Mouse (Mus musculus) limb, embryonic 12.5 days (tissue): ENCODE measurements around the gene Mink1. TPM values are rescaled to one million over a fixed set of nuclear protein-coding genes. Genes with fewer than 3 reads are reported as not detected.

Experiments used
- ATAC-seq: fragments of 200-750 bp; cut with Nextera tagmentation; 2 replicates; pipeline ENCODE4 v1.8.0; 2017; ENCODE audit warnings: low read depth, moderate TSS enrichment; ENCODE audit not compliant: insufficient number of reproducible peaks, insufficient read depth, low FRiP score, low TSS enrichment
- H3K27ac ChIP-seq: fragments of 300-500 bp; sonication (generic); 2 replicates; pipeline ENCODE4 v1.5.1; 2016; ENCODE audit warnings: mild to moderate bottlenecking, moderate library complexity
- H3K27me3 ChIP-seq: fragments of 300-500 bp; sonication (generic); 2 replicates; pipeline ENCODE4 v1.6.1; 2016; ENCODE audit warnings: mild to moderate bottlenecking, moderate library complexity
- H3K36me3 ChIP-seq: fragments of 300-500 bp; sonication (generic); 2 replicates; pipeline ENCODE4 v1.6.1; 2016; ENCODE audit warnings: mild to moderate bottlenecking, moderate library complexity
- H3K4me1 ChIP-seq: fragments of 300-500 bp; sonication (generic); replicated peaks from 2 replicates; pipeline ENCODE4 v1.6.1; 2016
- H3K4me2 ChIP-seq: fragments of 300-500 bp; sonication (generic); 2 replicates; pipeline ENCODE4 v1.6.1; 2016; ENCODE audit warnings: mild to moderate bottlenecking, moderate library complexity
- H3K4me3 ChIP-seq: fragments of 300-500 bp; sonication (generic); replicated peaks from 2 replicates; pipeline ENCODE4 v1.5.1; 2016; ENCODE audit warnings: mild to moderate bottlenecking
- H3K9ac ChIP-seq: fragments of 300-500 bp; sonication (generic); replicated peaks from 2 replicates; pipeline ENCODE4 v1.6.1; 2016; ENCODE audit warnings: mild to moderate bottlenecking, moderate library complexity
- H3K9me3 ChIP-seq: fragments of 300-500 bp; sonication (generic); 2 replicates; pipeline ENCODE4 v1.6.1; 2016; ENCODE audit warnings: mild to moderate bottlenecking, moderate library complexity
- WGBS: fragments of 180-500 bp; shearing (Covaris S2); methylation state at CpG from one replicate; pipeline ENCODE4 v1.1.7; 2016; 5-methylcytosine and 5-hydroxymethylcytosine counted together
- polyA plus RNA-seq: library from polyadenylated mRNA; unstranded; fragments of >200 nt; fragmentation: Nextera tagmentation; extraction: Ambion mirVana; gene quantifications from 2 replicates; pipeline ENCODE4 v1.2.1, GENCODE M21; 2016

The Mink1 gene
- polyA plus RNA-seq, 1 experiment from 2014 or later, result 17.6 TPM

GRCm38 (mm10) chr11:70647716-70648420, 85.2 kb downstream of the Mink1 start:
- Histone ChIP-seq H3K27me3 (no peaks in the 10 kb centered on the region), H3K36me3 (peaks cover 74% of the 10 kb centered on the region), H3K9me3 (no peaks in the 10 kb centered on the region), H3K27ac (peak overlapping the region; percentile 94), H3K9ac (peak overlapping the region; percentile 59), H3K4me2 (peak overlapping the region; percentile 95), H3K4me3 (peak overlapping the region; percentile 54), H3K4me1 (peaks cover 60% of the 10 kb centered on the region)
- ATAC-seq, result no peak
- WGBS, result 2% methylated on average over 28 of the region's 28 CpGs

GRCm38 (mm10) chr11:70648512-70648911, 85.8 kb downstream of the Mink1 start:
- Histone ChIP-seq H3K9ac (0 out of 2 replicates have a peak overlapping the region, but pooled peaks have one; percentile 59), H3K27me3 (no peaks in the 10 kb centered on the region), H3K27ac (no peak overlapping the region), H3K4me1 (peaks cover 62% of the 10 kb centered on the region), H3K4me2 (peak overlapping the region; percentile 95), H3K4me3 (peak overlapping the region; percentile 54), H3K36me3 (peaks cover 71% of the 10 kb centered on the region), H3K9me3 (no peaks in the 10 kb centered on the region)
- 83% methylated on average over 4 of the region's 4 CpGs for WGBS
- no peak for ATAC-seq

- WGBS, result 74% methylated on average over 8 of the region's 8 CpGs
- 0 out of 2 replicates have a peak overlapping the region, but pooled peaks have one; percentile 18 for H3K9ac ChIP-seq
- H3K4me1 ChIP-seq, result peaks cover 62% of the 10 kb centered on the region
- H3K27me3 ChIP-seq, result no peaks in the 10 kb centered on the region
- peaks cover 64% of the 10 kb centered on the region for H3K36me3 ChIP-seq
- no peak for ATAC-seq
- peak overlapping the region; percentile 95 for H3K4me2 ChIP-seq
- no peak overlapping the region for H3K27ac ChIP-seq
- H3K4me3 ChIP-seq, result peak overlapping the region; percentile 54; the same call in 1 of the 2 replicates
- no peaks in the 10 kb centered on the region for H3K9me3 ChIP-seq
These were observed 86.6 kb downstream of the Mink1 start for GRCm38 (mm10) chr11:70649185-70649734.

- Histone ChIP-seq H3K27me3 (no peaks in the 10 kb centered on the region), H3K9ac (no peak overlapping the region), H3K27ac (peak overlapping the region; percentile 13), H3K9me3 (no peaks in the 10 kb centered on the region), H3K4me2 (0 out of 2 replicates have a peak overlapping the region, but pooled peaks have one; percentile 15), H3K36me3 (peaks cover 51% of the 10 kb centered on the region), H3K4me1 (peaks cover 58% of the 10 kb centered on the region), H3K4me3 (0 out of 2 replicates have a peak overlapping the region, but pooled peaks have one; percentile 9)
- ATAC-seq, result no peak
- 80% methylated on average over 12 of the region's 12 CpGs for WGBS
These were observed 87.9 kb downstream of the Mink1 start for GRCm38 (mm10) chr11:70650322-70651175.

GRCm38 (mm10) chr11:70651391-70651790, 88.7 kb downstream of the Mink1 start:
- WGBS, result 83% methylated on average over 2 of the region's 2 CpGs
- Histone ChIP-seq H3K9me3 (no peaks in the 10 kb centered on the region), H3K27ac (peak overlapping the region; percentile 13; the same call in 1 of the 2 replicates), H3K4me1 (peaks cover 59% of the 10 kb centered on the region), H3K36me3 (peaks cover 48% of the 10 kb centered on the region), H3K4me2 (peak overlapping the region; percentile 15; the same call in 1 of the 2 replicates), H3K4me3 (peak overlapping the region; percentile 9; the same call in 1 of the 2 replicates), H3K9ac (no peak overlapping the region), H3K27me3 (no peaks in the 10 kb centered on the region)
- no peak for ATAC-seq

- Histone ChIP-seq H3K36me3 (peaks cover 48% of the 10 kb centered on the region), H3K27ac (peak overlapping the region; percentile 98)
- ATAC-seq, result no peak
These were observed 89.6 kb downstream of the Mink1 start for GRCm38 (mm10) chr11:70652029-70652883.

GRCm38 (mm10) chr11:70652884-70653344, 90.2 kb downstream of the Mink1 start:
- peak overlapping the region; percentile 97 for H3K4me2 ChIP-seq
- H3K4me3 ChIP-seq, result peak overlapping the region; percentile 97
- H3K4me1 ChIP-seq, result peaks cover 72% of the 10 kb centered on the region
- peak overlapping the region; percentile 97 for H3K9ac ChIP-seq
- H3K27me3 ChIP-seq, result no peaks in the 10 kb centered on the region
- 45% methylated on average over 6 of the region's 6 CpGs for WGBS
- H3K36me3 ChIP-seq, result peaks cover 48% of the 10 kb centered on the region
- peak overlapping the region; percentile 98 for H3K27ac ChIP-seq
- no peaks in the 10 kb centered on the region for H3K9me3 ChIP-seq
- ATAC-seq, result no peak

More at GRCm38 (mm10) chr11:70652029-70652883, 89.6 kb downstream of the Mink1 start:
- H3K4me2 ChIP-seq, result peak overlapping the region; percentile 97
- no peaks in the 10 kb centered on the region for H3K9me3 ChIP-seq
- peak overlapping the region; percentile 97 for H3K4me3 ChIP-seq
- no peaks in the 10 kb centered on the region for H3K27me3 ChIP-seq
- peaks cover 67% of the 10 kb centered on the region for H3K4me1 ChIP-seq
- 57% methylated on average over 12 of the region's 12 CpGs for WGBS
- H3K9ac ChIP-seq, result peak overlapping the region; percentile 97

GRCm38 (mm10) chr11:70653345-70654197, 90.9 kb downstream of the Mink1 start:
- H3K4me1 ChIP-seq, result peaks cover 72% of the 10 kb centered on the region
- H3K9me3 ChIP-seq, result no peaks in the 10 kb centered on the region
- peak overlapping the region; percentile 97 for H3K4me3 ChIP-seq
- H3K27me3 ChIP-seq, result no peaks in the 10 kb centered on the region
- ATAC-seq, result peak; percentile 21; the same call in 1 of the 2 replicates
- H3K36me3 ChIP-seq, result peaks cover 45% of the 10 kb centered on the region
- H3K9ac ChIP-seq, result peak overlapping the region; percentile 97
- peak overlapping the region; percentile 97 for H3K4me2 ChIP-seq
- peak overlapping the region; percentile 98 for H3K27ac ChIP-seq
- WGBS, result 0% methylated on average over 61 of the region's 63 CpGs

- H3K36me3 ChIP-seq, result peaks cover 39% of the 10 kb centered on the region
- H3K4me1 ChIP-seq, result peaks cover 68% of the 10 kb centered on the region
- H3K27ac ChIP-seq, result peak within 1 kb of the TSS; percentile 98
- H3K4me3 ChIP-seq, result peak within 1 kb of the TSS; percentile 97
- H3K9ac ChIP-seq, result peak within 1 kb of the TSS; percentile 97
- ATAC-seq, result peak; percentile 12; the same call in 1 of the 2 replicates
- H3K27me3 ChIP-seq, result no peaks in the 10 kb centered on the region
- no peaks in the 10 kb centered on the region for H3K9me3 ChIP-seq
- WGBS, result under 1% methylated on average over 54 of the region's 61 CpGs
- H3K4me2 ChIP-seq, result peak within 1 kb of the TSS; percentile 97
These were observed 91.7 kb downstream of the Mink1 start, which contains the start of gene Pfn1 for GRCm38 (mm10) chr11:70654198-70654922. Gene Pfn1, minus strand, starts transcription at chr11:70654644.
